Comparison of ENCODE assay signal across 9 mouse cellular contexts in the genomic region with DNA sequence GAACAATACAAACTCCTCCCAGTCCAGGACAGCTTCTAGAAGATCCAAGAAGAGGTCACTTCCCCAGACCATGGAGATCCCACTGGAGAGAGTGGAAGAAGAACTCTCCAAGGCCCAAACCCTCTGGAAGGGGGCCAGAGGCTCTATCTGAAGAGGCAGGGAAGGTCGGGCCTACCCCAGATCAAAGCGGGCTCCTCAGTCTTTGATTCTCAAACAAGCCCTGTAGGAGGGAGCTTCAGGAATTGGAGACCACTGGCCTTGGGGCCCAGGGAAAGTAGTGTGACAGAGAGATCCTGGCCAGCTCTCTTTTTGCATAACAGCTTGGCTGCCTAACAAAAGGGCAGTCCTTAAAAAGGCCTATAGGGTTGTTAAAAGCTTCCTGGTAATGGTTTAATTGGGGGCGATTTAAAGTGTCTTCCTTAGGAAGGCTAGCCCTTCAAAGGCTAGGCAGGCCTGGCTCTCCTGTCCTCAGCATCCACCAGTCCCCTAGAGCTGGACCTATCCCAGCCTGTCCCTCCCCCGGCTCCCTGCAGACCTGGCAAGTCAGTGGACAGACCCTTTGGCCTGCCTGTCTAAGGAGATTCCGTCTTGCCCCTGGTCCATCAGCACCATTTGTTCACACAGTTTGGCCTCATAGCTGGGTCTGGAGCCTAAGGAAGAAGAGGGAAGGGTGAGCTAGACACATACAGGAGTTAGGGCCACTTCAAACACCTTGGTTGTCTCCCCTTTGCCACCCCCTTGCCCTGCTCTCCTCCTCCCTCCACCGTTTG. TPM values are rescaled to one million over a fixed set of nuclear protein-coding genes. Genes with fewer than 3 reads are reported as not detected.
DNase-seq lines count a peak whose midpoint lies in the region; ATAC-seq and TF ChIP-seq lines count a peak whose summit lies in the region.
"Had no signal": no experiment of that assay in that cellular context is flagged by ENCODE, and none has a peak within 500 bp of the region (broad histone marks: within the 10 kb centered on the region; RNA-seq: fewer than 3 reads in every experiment).

No protein-coding gene starts in this region.

- WGBS in bone marrow, adult 2 months = 66% methylated on average over 6 of the region's 6 CpGs
- WGBS in liver, embryonic 16.5 days (ENCODE audit: insufficient replicate concordance) = 47% methylated on average over 6 of the region's 6 CpGs

- no peaks in the 10 kb centered on the region for H3K27me3 ChIP-seq in liver, embryonic 16.5 days (ENCODE audit: control insufficient read depth, insufficient read depth, low read depth, low read length)

- no peaks in the 10 kb centered on the region for H3K36me3 ChIP-seq in liver, embryonic 16.5 days (ENCODE audit: control insufficient read depth, insufficient read depth)

- no peak overlapping the region for H3K4me3 ChIP-seq in bone marrow, adult 2 months (replicated peaks; ENCODE audit: control insufficient read depth, low read depth, low read length)
- H3K4me3 ChIP-seq in liver, embryonic 16.5 days (ENCODE audit: low read depth, low read length) = no peak overlapping the region; the same call in 1 of the 2 replicates

- TF ChIP-seq CTCF in bone marrow, adult 2 months (IDR thresholded peaks at IDR 0.05; ENCODE audit: control insufficient read depth, insufficient read depth, low read length) = no peak

- no peak for TF ChIP-seq POLR2A in bone marrow, adult 2 months (IDR thresholded peaks at IDR 0.05; ENCODE audit: borderline replicate concordance, control insufficient read depth, low read depth, low read length)

- peaks cover 16% of the 10 kb centered on the region for H3K4me1 ChIP-seq in bone marrow, adult 2 months (ENCODE audit: control insufficient read depth, insufficient read depth, low read length)
- peaks cover 90% of the 10 kb centered on the region for H3K4me1 ChIP-seq in liver, embryonic 16.5 days (ENCODE audit: control insufficient read depth, low read depth, low read length)

- peak; percentile 8 for DNase-seq in gastrocnemius, postnatal 14 days
- DNase-seq in gastrocnemius, adult 8-10 months (ENCODE audit: low spot score in 2 of 2) = no peak
- DNase-seq in ovary, adult 18-20 months (ENCODE audit: low spot score) = peak; percentile 49
- no peak for DNase-seq in ovary, postnatal 10 days (ENCODE audit: low spot score)
- no peak for DNase-seq in left cerebral cortex, adult 11 months (ENCODE audit: low spot score)
- no peak for DNase-seq in urinary bladder, postnatal 10 days (ENCODE audit: low spot score)

- ATAC-seq in liver, embryonic 16.5 days (ENCODE audit: low read depth) = no peak

- H3K27ac ChIP-seq in bone marrow, adult 2 months (ENCODE audit: control insufficient read depth, insufficient read depth, low read depth, low read length, poor library complexity) = peak overlapping the region; percentile 56
- H3K27ac ChIP-seq in liver, embryonic 16.5 days (ENCODE audit: low read length) = peak overlapping the region; percentile 93
- H3K27ac ChIP-seq: kidney, postnatal 0 days had no signal

- peak overlapping the region; percentile 51 for H3K9ac ChIP-seq in liver, embryonic 16.5 days (ENCODE audit: low read depth, low read length)

- H3K4me2 ChIP-seq in liver, embryonic 16.5 days (ENCODE audit: low read depth, low read length) = peak overlapping the region; percentile 41

- intact Hi-C loops in gastrocnemius, postnatal 14 days (cut with DNase I; ENCODE audit: low total_unique reads) = no loop called here

- no peaks in the 10 kb centered on the region for H3K9me3 ChIP-seq in liver, embryonic 16.5 days (replicated peaks; ENCODE audit: control insufficient read depth, low read length)

RNA-seq across cellular contexts. Expression of gene Zfp36l2, which starts 35.4 kb away (rescaled TPM):
- total RNA-seq in gastrocnemius, postnatal 14 days (2021) = 10 to 100 TPM; 17.0 to 21.3 TPM
- 10 to 100 TPM in 1 of 4 experiments, 1 to 10 TPM in 3; 5.1 to 10.3 (median 7.5) TPM for total RNA-seq in gastrocnemius, adult 8-10 months (2022)
- polyA plus RNA-seq in bone marrow, adult 2 months (2011; ENCODE audit: insufficient read depth, insufficient read length, low replicate concordance, missing spikeins) = 45.8 and 74.0 TPM in 2 replicates
- polyA plus RNA-seq in liver, embryonic 16.5 days (2015; fragmentation: Nextera tagmentation; extraction: Ambion mirVana) = 4.6 and 4.7 TPM in 2 replicates

Comparison
In these comparisons a context has a peak if more than half of its experiments do, and no peak if none do; other contexts are left out.
1. DNase-seq: peak in gastrocnemius, postnatal 14 days (single experiment) and ovary, adult 18-20 months (single experiment); none in gastrocnemius, adult 8-10 months (0 of 2), ovary, postnatal 10 days (single experiment), left cerebral cortex, adult 11 months (single experiment) and urinary bladder, postnatal 10 days (single experiment).